Mouse (Mus musculus) liver, adult 2 months (tissue): ENCODE measurements at regions not wholly inside any gene's neighbourhood (a gene's known extent, or its start where the extent isn't known, plus 50 kb on each side); places are given as distances from the start of the nearest gene placed in this dataset.

Source experiments
- CTCF ChIP-seq: fragments of 200-500 bp; IDR thresholded peaks from 2 replicates; pipeline ENCODE4 v1.5.1; 2011; ENCODE audit warnings: low read depth, low read length, control low read depth
- POLR2A ChIP-seq: fragments of 200-500 bp; IDR thresholded peaks from 2 replicates; pipeline ENCODE4 v1.6.1; 2011; ENCODE audit warnings: low read length, control low read depth; ENCODE audit not compliant: insufficient read depth; ENCODE audit errors: extremely low read depth

- TF ChIP-seq CTCF = no peak
- TF ChIP-seq POLR2A = no peak
These were observed 368.8 kb downstream of the Ptprc start for GRCm38 (mm10) chr1:137806742-137807141.
